Mouse (Mus musculus) thymus, adult 2 months (tissue): ENCODE results near the gene Mfsd12.

Experiments
- CTCF ChIP-seq: fragments of 200-500 bp; IDR thresholded peaks from 2 replicates; pipeline ENCODE4 v1.5.1; 2012; ENCODE audit warnings: mild to moderate bottlenecking, control low read depth, low read length, moderate library complexity, borderline replicate concordance; ENCODE audit not compliant: control insufficient read depth, poor library complexity, insufficient read depth; ENCODE audit errors: extremely low read depth
- POLR2A ChIP-seq: fragments of 200-500 bp; IDR thresholded peaks from 2 replicates; pipeline ENCODE4 v1.6.1; 2012; ENCODE audit warnings: mild to moderate bottlenecking, low read length, control low read depth, moderate library complexity; ENCODE audit not compliant: control insufficient read depth, poor library complexity, insufficient read depth; ENCODE audit errors: extremely low read depth

GRCm38 (mm10) chr10:81383802-81384604, 26.7 kb downstream of the Mfsd12 start, which contains the start of the genes Dohh and Gm48551:
- TF ChIP-seq POLR2A = peak; percentile 72; the same call in 1 of the 2 replicates
- TF ChIP-seq CTCF = no peak; the same call in 1 of the 2 replicates
